Mouse (Mus musculus) brown adipose tissue, adult 24 weeks (tissue): ENCODE measurements around the gene Xaf1. TPM values are rescaled to one million over a fixed set of nuclear protein-coding genes. Genes with fewer than 3 reads are reported as not detected.
"Not testable (repeated sequence)": the region's sequence is repeated elsewhere in the genome, so short reads cannot be mapped to it uniquely, and the experiment has no call there.

Source experiments
- H3K27ac ChIP-seq: fragments of 200-500 bp; replicated peaks from 2 replicates; pipeline ENCODE4 v1.5.1; 2012; ENCODE audit warnings: low read depth, mild to moderate bottlenecking, low read length
- H3K4me1 ChIP-seq: fragments of 200-500 bp; 2 replicates; pipeline ENCODE4 v1.6.1; 2012; ENCODE audit warnings: low read length, mixed read lengths; ENCODE audit not compliant: control insufficient read depth, insufficient read depth, insufficient read length
- H3K4me3 ChIP-seq: fragments of 200-500 bp; 2 replicates; pipeline ENCODE4 v1.5.1; 2012; ENCODE audit warnings: low read depth, mild to moderate bottlenecking, low read length, moderate library complexity; ENCODE audit not compliant: insufficient read depth
- polyA plus RNA-seq: library from polyadenylated mRNA; stranded (reverse); fragments of >200 nt; gene quantifications from 2 replicates; pipeline ENCODE4 v1.2.4, GENCODE M21; 2012; ENCODE audit not compliant: missing spikeins, insufficient read depth, insufficient read length

Xaf1 gene
- polyA plus RNA-seq, 1 experiment, result 17.7 TPM

- Histone ChIP-seq H3K4me1 (no peaks in the 10 kb centered on the region), H3K27ac (no peak overlapping the region), H3K4me3 (no peak overlapping the region)
Observed at GRCm38 (mm10) chr11:72338437-72338871, 37.0 kb downstream of the Xaf1 start.

- no peak overlapping the region for H3K27ac ChIP-seq
- no peak overlapping the region for H3K4me3 ChIP-seq
- H3K4me1 ChIP-seq, result no peaks in the 10 kb centered on the region
Observed at GRCm38 (mm10) chr11:72339716-72340115, 38.3 kb downstream of the Xaf1 start.

- no peaks in the 10 kb centered on the region for H3K4me1 ChIP-seq
- no peak overlapping the region for H3K27ac ChIP-seq
- no peak overlapping the region for H3K4me3 ChIP-seq
Observed at GRCm38 (mm10) chr11:72342549-72343237, 41.3 kb downstream of the Xaf1 start.

DNA sequence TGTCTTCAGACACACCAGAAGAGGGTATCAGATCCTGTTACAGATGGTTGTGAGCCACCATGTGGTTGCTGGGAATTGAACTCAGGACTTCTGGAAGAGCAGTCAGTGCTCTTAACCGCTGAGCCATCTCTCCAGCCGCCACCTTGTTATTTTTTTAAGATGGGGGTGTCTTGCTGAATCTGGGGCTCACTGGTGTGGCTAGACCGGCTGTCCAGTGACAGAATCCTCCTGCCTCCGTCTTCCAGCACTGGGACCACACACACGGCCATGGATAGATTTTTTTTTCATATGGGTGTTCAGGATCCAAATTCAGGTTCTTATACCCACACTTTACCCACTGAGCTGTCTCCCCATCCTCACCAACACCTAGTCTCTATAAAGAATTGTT lies 41.8 kb downstream of the Xaf1 start:
- H3K4me3 ChIP-seq, H3K4me1 ChIP-seq, H3K27ac ChIP-seq: not testable (repeated sequence)

GRCm38 (mm10) chr11:72343904-72344303 lies 42.5 kb downstream of the Xaf1 start:
- 0 out of 2 replicates have a peak, but pooled peaks cover 4% of the 10 kb centered on the region for H3K4me1 ChIP-seq
- no peak overlapping the region for H3K27ac ChIP-seq
- H3K4me3 ChIP-seq, result no peak overlapping the region

DNA sequence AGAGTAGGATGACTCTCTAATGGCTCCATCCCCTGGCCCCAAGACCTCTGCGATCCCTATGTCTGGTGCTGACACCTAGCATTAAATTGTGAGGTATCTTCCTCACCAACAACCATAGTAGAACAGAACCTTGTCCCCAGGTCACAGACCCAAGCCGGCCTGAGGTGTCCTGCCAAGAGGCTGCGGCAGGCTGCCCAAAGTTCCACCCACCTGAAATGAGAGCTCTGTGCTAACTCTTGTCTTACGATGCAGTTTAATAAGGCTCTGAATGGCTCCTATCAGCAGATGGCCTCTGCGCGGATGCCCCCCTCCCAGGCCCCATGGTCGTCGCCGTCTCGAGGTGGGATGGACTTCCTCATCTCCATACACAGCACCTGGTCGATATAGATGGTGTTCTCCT lies 43.1 kb downstream of the Xaf1 start:
- Histone ChIP-seq H3K4me1 (0 out of 2 replicates have a peak, but pooled peaks cover 5% of the 10 kb centered on the region), H3K4me3 (no peak overlapping the region), H3K27ac (no peak overlapping the region)

GRCm38 (mm10) chr11:72348563-72348962 lies 47.1 kb downstream of the Xaf1 start:
- no peak overlapping the region for H3K4me3 ChIP-seq
- 0 out of 2 replicates have a peak, but pooled peaks cover 5% of the 10 kb centered on the region for H3K4me1 ChIP-seq
- H3K27ac ChIP-seq, result no peak overlapping the region

GRCm38 (mm10) chr11:72349016-72349415 lies 47.6 kb downstream of the Xaf1 start:
- no peak overlapping the region for H3K27ac ChIP-seq
- 0 out of 2 replicates have a peak, but pooled peaks cover 5% of the 10 kb centered on the region for H3K4me1 ChIP-seq
- H3K4me3 ChIP-seq, result no peak overlapping the region

DNA sequence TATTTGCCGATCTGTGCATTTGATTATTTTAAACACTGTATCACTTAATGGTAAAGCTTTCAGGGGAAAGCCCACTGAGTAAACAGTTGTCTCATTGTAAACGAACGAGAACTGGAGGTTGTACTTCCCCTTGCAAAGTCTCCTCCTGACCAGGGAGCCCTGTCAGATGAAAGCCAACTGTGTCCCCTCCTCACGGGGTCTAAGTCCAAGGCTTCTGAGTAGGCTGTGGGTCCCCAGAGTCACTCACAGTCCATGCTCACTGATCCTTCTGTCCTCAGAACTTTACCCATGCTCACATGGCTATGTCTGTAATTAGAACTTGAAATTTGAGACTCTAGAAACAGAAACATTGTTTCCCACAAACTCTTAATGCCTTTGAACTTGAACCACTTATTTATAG lies 48.2 kb downstream of the Xaf1 start:
- Histone ChIP-seq H3K4me3 (no peak overlapping the region), H3K4me1 (0 out of 2 replicates have a peak, but pooled peaks cover 5% of the 10 kb centered on the region), H3K27ac (no peak overlapping the region)

- Histone ChIP-seq H3K4me1 (0 out of 2 replicates have a peak, but pooled peaks cover 5% of the 10 kb centered on the region), H3K4me3 (no peak overlapping the region), H3K27ac (no peak overlapping the region)
Observed at GRCm38 (mm10) chr11:72352272-72352671, 50.8 kb downstream of the Xaf1 start.

DNA sequence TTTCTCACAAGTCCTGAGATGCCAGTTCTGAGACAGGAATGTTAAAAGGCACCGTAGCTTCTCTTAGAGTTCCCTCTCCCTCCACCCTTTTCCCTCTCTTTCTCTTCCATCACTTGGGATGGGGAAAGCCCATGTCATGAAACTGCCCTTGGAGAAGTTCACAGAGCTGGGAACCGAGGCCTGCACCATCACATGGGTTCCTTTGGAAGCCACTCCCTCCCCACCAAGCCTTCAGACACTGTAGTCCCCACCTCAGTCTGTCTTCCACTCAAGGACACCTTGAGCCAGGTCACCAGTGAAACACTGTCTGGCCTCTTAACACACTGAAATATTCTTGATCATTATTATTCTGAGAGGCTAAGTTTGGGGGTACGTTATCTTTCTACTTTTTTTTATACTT lies 51.8 kb downstream of the Xaf1 start:
- Histone ChIP-seq H3K27ac (no peak overlapping the region), H3K4me3 (no peak overlapping the region), H3K4me1 (0 out of 2 replicates have a peak, but pooled peaks cover 5% of the 10 kb centered on the region)

DNA sequence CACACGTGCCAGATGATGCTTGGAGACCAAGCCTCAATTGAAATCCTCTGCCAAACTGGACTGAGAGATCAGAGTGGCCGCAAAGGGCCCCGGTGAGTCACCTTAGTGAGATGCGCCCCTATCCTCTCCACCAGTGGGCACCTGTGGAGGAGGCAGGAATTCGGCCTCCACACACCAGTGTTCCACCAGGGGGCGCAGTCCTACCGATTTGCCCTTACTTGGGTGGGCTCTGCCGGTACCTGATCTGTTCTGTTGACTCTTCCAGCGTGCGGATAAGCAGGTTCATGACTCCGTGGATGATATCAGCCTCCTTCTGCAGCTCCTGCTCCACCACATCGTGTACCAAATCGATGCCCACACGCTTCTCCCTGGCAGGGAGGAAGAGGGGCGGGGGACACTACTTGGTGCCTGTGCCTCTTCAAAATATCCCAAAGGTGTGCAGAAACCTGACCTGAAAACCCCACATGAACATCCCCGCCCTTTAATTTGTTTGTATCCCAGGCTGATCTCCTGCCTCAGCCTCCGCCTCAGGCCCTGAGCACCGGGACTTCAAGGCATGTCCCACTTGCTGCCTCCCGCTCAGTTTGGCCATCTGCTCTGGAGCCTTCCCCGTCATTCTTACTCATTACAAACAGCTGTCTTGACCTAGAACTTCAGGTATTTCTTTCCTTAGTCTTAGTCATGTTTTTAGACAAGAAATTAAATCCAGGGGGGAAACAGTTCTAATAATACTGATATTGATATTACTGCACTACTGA lies 53.7 kb downstream of the Xaf1 start:
- H3K4me1 ChIP-seq, result no peaks in the 10 kb centered on the region
- H3K4me3 ChIP-seq, result no peak overlapping the region
- no peak overlapping the region for H3K27ac ChIP-seq

DNA sequence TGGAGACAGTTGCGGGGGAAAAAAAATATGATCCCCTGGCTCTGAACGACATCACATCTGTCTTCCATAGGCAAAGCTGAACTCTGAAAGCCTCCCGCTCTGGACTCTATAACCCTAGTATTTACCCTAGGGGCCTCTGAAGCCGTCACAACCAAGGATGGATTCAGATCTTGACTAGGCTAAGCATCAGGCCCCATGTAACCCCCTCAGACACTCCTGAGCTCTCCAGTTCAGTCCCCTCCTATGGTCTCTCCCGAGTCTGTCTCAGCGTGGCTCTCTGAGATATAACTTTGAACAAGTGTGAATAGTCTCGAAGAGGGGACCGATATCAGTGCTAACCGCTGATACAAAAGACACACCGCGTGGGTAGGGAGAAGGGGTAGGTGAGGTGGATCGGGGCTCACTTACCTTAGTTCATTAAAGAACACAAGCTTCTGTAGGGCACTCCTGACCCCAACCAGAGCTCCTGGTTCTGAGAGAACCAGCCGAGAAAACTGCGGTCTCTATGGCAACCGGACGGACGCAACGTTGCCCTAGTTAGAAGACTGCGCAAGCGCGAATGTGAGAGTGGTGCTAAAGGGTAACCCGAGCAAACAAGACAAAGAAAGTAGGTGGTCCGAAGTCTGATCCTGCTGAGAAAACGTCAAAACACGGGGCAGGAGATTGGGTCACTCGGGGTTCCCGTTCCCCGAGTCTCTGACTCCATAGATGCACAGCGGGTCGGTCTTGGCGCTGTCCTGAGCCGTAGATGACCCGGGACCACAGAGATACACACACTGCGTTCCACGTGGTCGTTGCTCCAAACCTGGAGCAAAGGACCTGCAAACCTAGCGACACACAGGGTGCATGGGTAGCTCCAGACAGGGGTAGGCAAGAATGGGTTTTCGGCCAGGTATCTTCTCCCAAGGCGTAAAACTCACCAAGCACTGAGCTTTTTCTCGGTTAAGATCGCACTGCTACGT lies 60.2 kb downstream of the Xaf1 start:
- Histone ChIP-seq H3K4me1 (no peaks in the 10 kb centered on the region; the same call in 1 of the 2 replicates), H3K4me3 (peak overlapping the region; percentile 42), H3K27ac (no peak overlapping the region)

- Histone ChIP-seq H3K4me1 (no peaks in the 10 kb centered on the region; the same call in 1 of the 2 replicates), H3K27ac (no peak within 1 kb of the TSS), H3K4me3 (peak within 1 kb of the TSS; percentile 42)
Observed at GRCm38 (mm10) chr11:72362347-72362741, 60.9 kb downstream of the Xaf1 start, which contains the start of gene Tekt1. Gene Tekt1, minus strand, starts transcription at chr11:72362442.
